Mouse (Mus musculus) gastrocnemius, adult 2 months (tissue): ENCODE measurements around the gene E030018B13Rik. TPM values are rescaled to one million over a fixed set of nuclear protein-coding genes. Genes with fewer than 3 reads are reported as not detected.

Experiments
- DNase-seq: peaks from one replicate; pipeline ENCODE4 v3.0.0; 2022
- H3K27ac ChIP-seq: fragments of 200-600 bp; 2 replicates; pipeline ENCODE4 v1.8.1; 2022; ENCODE audit warnings: mild to moderate bottlenecking
- H3K4me3 ChIP-seq: fragments of 200-600 bp; 2 replicates; pipeline ENCODE4 v1.8.1; 2022; ENCODE audit warnings: mild to moderate bottlenecking, moderate library complexity
- CTCF ChIP-seq: fragments of 200-600 bp; IDR thresholded peaks from 2 replicates; pipeline ENCODE4 v1.8.1; 2022; ENCODE audit warnings: antibody characterized with exemption, mild to moderate bottlenecking, moderate library complexity
- intact Hi-C: fragments of 180-260 bp; cut with DNase I; formaldehyde crosslinking; loops from one replicate; pipeline ENCODE4 v1.15.1; 2025
- total RNA-seq, 2 experiments: library from RNA; stranded (reverse); gene quantifications; 2 replicates each; pipeline ENCODE4 v1.2.3; 2021

E030018B13Rik gene
- total RNA-seq, 2 experiments from 2014 or later: 0.22 TPM; not detected in 1

DNA sequence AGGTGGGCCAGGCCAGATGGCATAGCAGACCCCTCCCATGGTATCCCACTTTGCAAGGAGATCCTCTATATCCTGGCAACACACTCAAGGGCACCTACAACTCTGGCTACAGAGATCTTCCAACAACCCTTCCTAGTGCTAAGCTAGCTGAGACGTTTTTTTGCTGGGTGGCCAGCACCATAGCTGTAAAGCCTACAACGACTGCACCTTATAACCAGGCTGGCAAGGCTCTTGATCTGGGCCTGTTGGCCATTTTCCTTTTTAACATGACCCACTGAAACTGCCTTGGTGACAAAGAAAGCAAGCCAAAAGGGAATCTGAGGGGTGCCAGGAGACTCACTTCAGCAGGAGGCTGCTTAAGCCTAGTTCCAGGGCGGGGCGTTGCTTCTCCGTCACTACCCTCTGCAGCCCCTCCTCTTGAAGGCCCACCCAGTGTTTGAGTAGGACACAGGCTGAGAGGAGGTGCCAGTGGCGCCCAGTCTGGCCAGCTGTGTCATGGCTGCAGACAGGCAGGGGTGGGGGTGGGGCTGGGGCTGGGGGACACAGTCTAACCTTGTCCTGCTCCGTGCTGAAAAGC, 4.3 kb upstream of the E030018B13Rik start:
- DNase-seq: peak; percentile 79
- intact Hi-C loops: loop anchor here (1.0 kb wide), 2 partner anchors 12 to 25 kb away; no protein-coding TSS in a partner anchor
- TF ChIP-seq CTCF: no peak
- Histone ChIP-seq H3K4me3 (peak overlapping the region; percentile 58), H3K27ac (peak overlapping the region; percentile 98)

DNA sequence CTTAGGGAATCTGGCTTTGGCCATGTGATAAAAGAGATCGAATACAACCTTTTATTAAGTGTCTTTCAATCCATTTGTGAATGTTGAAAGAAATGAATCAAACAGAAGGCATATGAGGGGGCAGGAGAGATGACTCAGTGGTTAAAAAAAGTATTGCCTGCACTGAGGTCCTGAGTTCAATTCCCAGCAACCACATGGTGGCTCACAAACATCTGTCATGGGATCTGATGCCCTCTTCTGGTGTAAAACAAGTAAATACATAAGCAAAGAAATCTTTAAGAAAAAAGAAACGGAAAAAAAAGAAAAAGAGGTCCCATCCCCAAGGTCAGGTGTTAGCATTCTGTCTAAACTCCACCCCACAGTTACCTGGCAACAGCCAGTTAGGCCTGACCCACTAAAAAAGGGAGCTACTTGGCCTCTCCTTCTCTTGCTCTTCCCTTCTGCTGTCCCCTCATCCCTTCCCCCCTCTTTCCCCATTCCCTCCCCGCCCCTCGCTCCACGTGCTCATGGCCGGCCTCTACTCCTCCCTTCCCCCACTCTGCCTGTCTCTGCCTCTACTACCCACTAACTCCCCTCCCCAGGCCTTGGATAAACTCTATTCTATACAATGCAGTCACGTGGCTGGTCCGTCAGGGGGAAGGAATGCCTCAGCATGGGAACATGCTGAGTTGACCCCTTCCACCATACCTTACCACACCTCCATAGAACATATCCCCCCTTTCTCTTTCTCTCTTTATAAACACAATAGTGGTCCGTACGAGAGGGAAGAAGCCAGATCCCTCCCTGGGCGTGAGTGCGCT, 3.5 kb upstream of the E030018B13Rik start:
- TF ChIP-seq CTCF: peak; percentile 28
- H3K27ac ChIP-seq: peak overlapping the region; percentile 98
- intact Hi-C loops: loop anchor here (1.0 kb wide), 2 partner anchors 11 to 24 kb away; no protein-coding TSS in a partner anchor
- DNase-seq: no peak
- peak overlapping the region; percentile 58; the same call in 1 of the 2 replicates for H3K4me3 ChIP-seq

DNA sequence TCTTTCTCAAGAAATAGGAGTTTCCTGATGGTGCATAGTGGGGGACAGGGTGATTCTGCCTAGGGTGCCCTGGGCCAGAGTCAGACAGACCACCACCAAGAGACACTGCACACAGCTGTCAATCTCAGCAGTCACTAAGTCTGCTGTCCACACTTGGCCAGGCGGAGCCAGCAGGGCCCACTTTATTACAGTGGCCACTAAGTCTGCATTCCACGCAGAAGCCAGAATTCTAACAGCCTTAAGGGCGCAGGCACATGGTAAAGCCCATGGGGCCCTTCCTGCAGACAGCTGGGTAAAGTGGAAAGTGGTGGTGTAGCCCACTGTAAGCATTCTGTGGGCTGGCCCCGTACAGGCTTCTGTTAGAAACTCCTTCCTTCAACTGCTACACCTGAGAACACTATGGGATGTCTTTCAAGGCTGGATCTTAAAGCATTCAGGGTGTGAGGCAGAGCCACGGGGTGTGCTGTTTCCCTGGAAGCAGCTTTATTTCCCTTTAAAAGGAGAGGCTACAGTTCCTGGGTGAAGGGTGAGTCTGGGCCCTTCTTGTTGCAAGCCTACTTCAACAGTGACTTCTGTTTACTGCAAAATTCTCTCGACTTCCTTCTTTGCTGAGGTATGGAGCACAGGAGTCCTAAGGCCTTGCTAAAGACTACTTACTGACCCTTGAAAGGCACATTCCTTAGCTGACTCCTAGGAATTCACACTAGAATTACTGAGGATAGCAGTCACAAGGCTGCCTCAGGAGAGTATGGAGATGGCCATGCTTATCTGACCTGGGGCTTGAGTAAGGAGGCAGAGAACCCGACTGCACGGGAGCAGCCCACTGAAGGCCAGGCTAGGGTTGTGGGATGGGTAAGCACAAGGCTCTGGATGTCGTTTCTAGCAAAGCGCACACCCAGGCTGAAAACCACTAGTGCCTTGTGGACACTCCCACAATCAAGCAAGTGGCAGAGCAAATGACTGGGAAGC, 2.6 kb upstream of the E030018B13Rik start:
- peak overlapping the region; percentile 28 for H3K4me3 ChIP-seq
- no peak for TF ChIP-seq CTCF
- intact Hi-C loops: no loop called here
- H3K27ac ChIP-seq: peak overlapping the region; percentile 98
- no peak for DNase-seq

DNA sequence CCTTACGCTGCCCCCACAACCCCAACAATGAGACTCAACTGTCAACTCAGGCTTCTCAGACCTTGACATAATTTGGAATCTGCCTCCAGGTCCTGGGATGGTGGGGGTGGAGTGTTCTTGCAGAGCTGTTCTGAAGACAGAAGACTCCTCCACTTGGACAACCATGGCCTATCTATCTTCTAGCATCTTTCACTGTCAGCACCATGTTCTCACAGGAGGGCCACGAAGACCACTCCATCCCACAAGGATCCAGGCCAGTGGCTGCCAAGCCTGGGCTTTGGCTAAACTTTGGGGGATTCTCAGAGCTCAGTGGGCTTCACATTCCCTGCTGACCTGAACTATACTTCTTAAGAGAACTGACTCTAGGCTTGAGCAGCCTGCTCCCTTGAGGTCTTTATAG, 1.8 kb upstream of the E030018B13Rik start:
- Histone ChIP-seq H3K4me3 (no peak overlapping the region; the same call in 1 of the 2 replicates), H3K27ac (peak overlapping the region; percentile 98)
- no peak for TF ChIP-seq CTCF
- DNase-seq: no peak
- intact Hi-C loops: no loop called here

DNA sequence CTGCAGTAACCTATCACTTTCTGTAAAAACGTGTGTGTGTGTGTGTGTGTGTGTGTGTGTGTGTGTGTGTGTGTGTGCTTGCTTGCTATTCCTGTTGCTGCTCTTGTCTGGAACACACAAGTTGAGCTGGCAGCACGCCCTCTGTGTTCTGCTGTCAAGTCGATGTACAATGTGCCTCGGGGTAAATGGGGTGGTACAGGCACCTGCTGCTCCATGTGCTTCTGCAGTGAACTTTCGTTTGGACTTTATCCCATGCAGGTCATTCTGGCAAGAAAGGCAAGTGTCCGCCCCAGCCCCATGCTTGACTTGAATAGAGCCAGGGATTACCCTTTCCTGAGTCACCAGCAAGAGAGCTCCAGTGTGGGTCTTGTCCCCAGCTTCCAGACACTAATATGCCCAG, 1.0 kb downstream of the E030018B13Rik start:
- no peak overlapping the region for H3K4me3 ChIP-seq
- peak; percentile 80 for DNase-seq
- no peak for TF ChIP-seq CTCF
- peak overlapping the region; percentile 98 for H3K27ac ChIP-seq
- intact Hi-C loops: no loop called here

DNA sequence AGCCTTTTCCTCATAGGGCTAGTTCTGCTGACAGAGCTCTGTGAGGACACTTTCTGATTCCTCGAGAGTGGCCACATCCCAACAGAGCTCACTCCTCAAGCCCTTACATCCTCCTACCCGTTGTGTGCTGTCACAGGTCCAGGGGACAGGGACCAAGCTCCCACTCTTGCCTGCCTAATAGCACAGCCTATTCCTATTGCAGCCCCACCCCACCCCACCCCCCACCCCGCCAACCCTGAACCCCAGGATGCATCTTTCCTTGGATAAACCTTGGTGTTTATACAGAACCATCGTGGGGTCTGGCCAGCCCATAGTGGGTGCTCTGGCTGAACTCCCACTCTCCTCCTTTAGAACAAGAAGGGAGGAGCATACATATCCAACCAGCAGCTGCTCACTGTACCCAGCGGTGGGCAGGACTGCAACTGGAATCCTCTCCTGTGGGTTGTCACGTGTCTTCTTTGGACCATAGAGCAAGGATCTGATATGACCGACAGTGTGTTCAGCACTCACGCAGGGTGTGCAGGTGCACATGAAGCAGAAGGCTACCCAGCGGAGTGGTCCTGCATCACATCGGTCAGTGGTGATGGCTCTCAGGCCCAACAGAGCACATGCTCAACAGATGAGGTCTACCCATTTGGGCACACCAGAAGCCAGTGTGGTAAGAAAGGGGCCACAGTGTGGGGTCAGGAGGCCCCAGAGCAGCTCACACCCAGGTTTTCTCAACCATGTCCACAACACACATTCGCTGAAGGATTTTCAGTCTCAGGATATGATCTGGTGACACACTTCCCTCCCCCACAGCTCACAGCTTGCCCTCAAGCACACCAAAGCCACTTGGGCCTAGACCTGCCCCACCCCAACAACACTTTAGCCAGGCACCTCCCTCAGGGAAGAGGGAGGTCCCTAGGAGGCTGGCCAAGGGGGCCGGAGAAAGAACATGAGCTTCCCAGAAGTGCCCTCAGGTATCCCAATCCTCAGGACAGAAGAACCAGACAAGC, 2.4 kb downstream of the E030018B13Rik start:
- peak; percentile 61 for DNase-seq
- Histone ChIP-seq H3K27ac (peak overlapping the region; percentile 98), H3K4me3 (peak overlapping the region; percentile 17)
- no peak for TF ChIP-seq CTCF
- intact Hi-C loops: no loop called here

DNA sequence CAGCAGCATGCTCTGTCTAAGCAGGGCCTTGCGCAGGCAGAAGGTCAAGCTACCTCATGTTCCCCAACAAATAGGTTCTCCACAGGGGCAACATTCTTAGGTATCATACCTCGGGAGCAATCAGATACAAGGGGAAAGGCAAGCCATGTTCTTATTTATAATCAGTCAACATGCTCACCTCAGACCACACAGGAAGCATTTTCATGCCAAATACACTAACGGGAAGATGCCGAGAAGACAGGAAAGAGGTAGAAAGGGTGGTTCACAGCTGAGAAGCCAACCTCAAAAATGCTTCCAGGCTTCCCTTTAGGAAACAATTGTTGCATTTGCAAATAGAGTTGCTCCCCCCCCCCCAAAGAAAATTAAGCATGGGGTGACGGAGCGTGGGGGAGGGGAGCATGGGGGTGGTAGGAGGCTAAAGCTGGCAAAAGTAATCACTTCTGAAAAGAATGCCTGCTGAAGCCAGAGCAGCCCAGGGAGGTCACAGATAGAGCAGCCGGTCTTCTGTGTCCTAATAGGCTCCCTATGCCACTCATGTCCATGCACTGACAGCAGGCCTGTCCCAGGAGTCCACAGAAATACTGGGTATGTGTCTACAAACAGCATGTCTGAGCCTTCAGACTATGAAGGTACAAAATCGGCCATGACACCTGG, 5.4 kb downstream of the E030018B13Rik start:
- Histone ChIP-seq H3K4me3 (peak overlapping the region; percentile 69), H3K27ac (peak overlapping the region; percentile 98)
- no peak for TF ChIP-seq CTCF
- peak; percentile 30 for DNase-seq
- intact Hi-C loops: no loop called here

DNA sequence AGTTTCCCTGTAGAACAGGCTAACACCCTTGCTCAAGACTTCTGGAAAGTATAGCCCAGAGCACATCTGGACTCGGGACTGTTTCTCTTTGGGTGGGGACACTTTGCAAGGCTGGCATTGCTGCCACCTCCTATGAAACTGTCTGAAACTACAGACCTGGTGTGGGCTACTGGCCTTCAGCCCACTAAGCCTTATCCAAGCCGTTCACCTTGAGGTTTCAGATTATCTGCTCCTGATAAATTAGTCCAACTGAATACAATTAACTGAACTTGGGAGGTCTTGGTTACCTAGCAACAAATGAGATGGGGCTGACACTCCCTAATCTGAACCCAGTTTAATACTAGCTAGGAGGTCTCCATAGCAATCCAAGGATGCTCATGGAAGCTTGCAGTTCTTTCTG, 5.9 kb downstream of the E030018B13Rik start:
- DNase-seq: peak; percentile 10
- H3K27ac ChIP-seq: peak overlapping the region; percentile 98
- TF ChIP-seq CTCF: no peak
- intact Hi-C loops: no loop called here
- peak overlapping the region; percentile 69 for H3K4me3 ChIP-seq

DNA sequence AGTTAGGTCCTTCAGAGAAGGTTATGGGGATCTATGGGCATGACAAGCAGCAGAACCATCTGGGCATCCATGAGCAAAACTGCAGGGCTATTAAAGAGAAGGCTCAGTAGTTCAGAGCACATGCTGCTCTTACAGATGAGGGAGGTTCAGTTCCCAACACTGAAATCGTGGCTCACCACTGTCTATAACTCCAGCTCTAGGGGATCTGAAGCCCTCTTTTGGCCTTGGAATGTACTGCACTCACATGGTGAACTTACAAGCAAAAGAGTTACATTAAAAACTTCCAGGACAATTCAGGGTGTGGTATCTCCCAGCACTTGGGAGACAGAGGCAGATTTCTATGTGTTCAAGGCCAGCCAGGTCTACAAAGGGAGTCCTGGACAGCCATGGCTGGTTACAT, 6.3 kb downstream of the E030018B13Rik start:
- peak overlapping the region; percentile 98 for H3K27ac ChIP-seq
- DNase-seq: no peak
- TF ChIP-seq CTCF: peak; percentile 31; the same call in 1 of the 2 replicates
- intact Hi-C loops: no loop called here
- peak overlapping the region; percentile 69 for H3K4me3 ChIP-seq

DNA sequence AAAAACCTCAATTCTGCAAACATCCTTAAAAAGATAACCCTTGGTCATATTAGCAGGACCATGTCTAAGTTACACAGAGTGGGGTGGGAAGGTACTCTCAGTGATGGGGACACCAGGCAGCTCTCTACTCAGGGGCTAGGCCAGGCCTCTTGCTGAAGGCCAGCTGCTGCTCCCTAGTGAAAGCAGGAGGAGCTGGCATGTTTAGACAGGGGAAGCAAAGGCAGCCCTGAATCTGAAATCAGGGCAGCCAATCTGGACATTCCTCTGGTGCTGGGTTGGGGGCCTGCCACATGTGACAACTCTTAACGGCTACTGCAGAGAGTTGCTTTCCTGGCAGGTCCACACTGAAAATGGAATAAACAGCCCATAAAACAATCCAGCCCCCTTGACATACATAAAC, 7.5 kb downstream of the E030018B13Rik start:
- intact Hi-C loops: loop anchor here (1.0 to 2.0 kb wide), 2 partner anchors 12 to 27 kb away; no protein-coding TSS in a partner anchor
- peak; percentile 21; the same call in 1 of the 2 replicates for TF ChIP-seq CTCF
- Histone ChIP-seq H3K27ac (peak overlapping the region; percentile 98), H3K4me3 (peak overlapping the region; percentile 69)
- peak; percentile 63 for DNase-seq
